Mouse (Mus musculus) embryonic fibroblast, embryonic 13.5 days (primary cell): ENCODE results near the gene Asb18.

Experiments used
- CTCF ChIP-seq: IDR thresholded peaks from 2 replicates; pipeline ENCODE4 v1.5.1; 2011; ENCODE audit warnings: mild to moderate bottlenecking, control low read depth, low read length, moderate library complexity, borderline replicate concordance; ENCODE audit not compliant: insufficient read depth
- POLR2A ChIP-seq: IDR thresholded peaks from 2 replicates; pipeline ENCODE4 v1.6.1; 2011; ENCODE audit warnings: low read depth, mild to moderate bottlenecking, control low read depth, low read length, moderate library complexity

DNA sequence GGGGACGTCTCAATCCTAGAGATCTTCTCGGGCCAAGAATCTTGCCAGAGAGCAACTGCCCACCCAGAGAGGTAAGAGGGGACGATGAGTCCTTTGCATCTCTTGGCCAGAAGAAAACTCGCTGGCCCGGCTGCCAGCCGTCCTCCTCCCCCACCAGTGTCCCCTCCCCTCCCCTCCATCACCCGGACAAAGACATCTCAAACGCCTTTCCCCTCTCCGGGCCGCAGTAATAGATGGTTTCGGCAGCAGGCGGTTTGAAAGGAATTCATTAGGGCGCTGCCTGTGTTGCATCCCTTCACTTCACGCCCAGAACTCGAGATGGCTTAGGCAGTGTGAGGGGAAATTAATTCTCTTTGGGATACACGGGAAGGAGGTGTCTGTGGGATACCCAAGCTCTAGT is 81.8 kb downstream of the Asb18 start:
- TF ChIP-seq CTCF (no peak), POLR2A (no peak)
